Mouse (Mus musculus) forebrain, postnatal 0 days (tissue): ENCODE results near the gene Pxn. TPM values are rescaled to one million over a fixed set of nuclear protein-coding genes. Genes with fewer than 3 reads are reported as not detected.
A peak's percentile ranks its signal among the peaks of the same experiment; 100 is the strongest.

ENCODE experiments used
- ATAC-seq: fragments of 200-750 bp; cut with Nextera tagmentation; 2 replicates; pipeline ENCODE4 v1.8.0; 2017; ENCODE audit warnings: mild to moderate bottlenecking, moderate library complexity
- DNase-seq: peaks from one replicate; pipeline ENCODE4 v3.0.0-alpha.2; 2015
- H3K27ac ChIP-seq: fragments of 300-500 bp; sonication (generic); 2 replicates; pipeline ENCODE4 v1.5.1; 2014; ENCODE audit warnings: low read depth, mild to moderate bottlenecking, antibody characterized with exemption, low read length, moderate library complexity, mixed read lengths
- H3K27me3 ChIP-seq: fragments of 300-500 bp; sonication (generic); 2 replicates; pipeline ENCODE4 v1.6.1; 2014; ENCODE audit warnings: mild to moderate bottlenecking, low read length, mixed read lengths; ENCODE audit not compliant: insufficient read depth
- H3K36me3 ChIP-seq: fragments of 300-500 bp; sonication (generic); 2 replicates; pipeline ENCODE4 v1.6.1; 2014; ENCODE audit warnings: mild to moderate bottlenecking, moderate library complexity; ENCODE audit not compliant: insufficient read depth
- H3K4me1 ChIP-seq: fragments of 300-500 bp; sonication (generic); 2 replicates; pipeline ENCODE4 v1.6.1; 2014; ENCODE audit warnings: antibody characterized with exemption; ENCODE audit not compliant: insufficient read depth
- H3K4me2 ChIP-seq: fragments of 300-500 bp; sonication (generic); 2 replicates; pipeline ENCODE4 v1.6.1; 2014; ENCODE audit warnings: low read depth, mild to moderate bottlenecking, moderate library complexity
- H3K4me3 ChIP-seq: fragments of 300-500 bp; sonication (generic); 2 replicates; pipeline ENCODE4 v1.5.1; 2014; ENCODE audit warnings: low read depth, low read length, mixed read lengths
- H3K9ac ChIP-seq: fragments of 300-500 bp; sonication (generic); 2 replicates; pipeline ENCODE4 v1.6.1; 2014; ENCODE audit warnings: mild to moderate bottlenecking
- H3K9me3 ChIP-seq: fragments of 300-500 bp; sonication (generic); 2 replicates; pipeline ENCODE4 v1.6.1; 2016; ENCODE audit warnings: low read length
- CTCF ChIP-seq: sonication (generic); IDR thresholded peaks from 2 replicates; pipeline ENCODE4 v1.5.1; 2016; ENCODE audit warnings: antibody characterized with exemption, control low read depth, low read depth
- WGBS: fragments of 180-500 bp; shearing (Covaris S2); extraction: QIAGEN DNeasy Blood & Tissue Kit; methylation state at CpG from one replicate; pipeline ENCODE4 v1.1.7; 2014; 5-methylcytosine and 5-hydroxymethylcytosine counted together
- polyA plus RNA-seq: library from polyadenylated mRNA; unstranded; fragments of >200 nt; fragmentation: Nextera tagmentation; extraction: Ambion mirVana; gene quantifications from 2 replicates; pipeline ENCODE4 v1.2.1, GENCODE M21; 2015
- total RNA-seq: library from RNA; depleted of rRNA; stranded (reverse); fragments of >200 nt; gene quantifications from 2 replicates; pipeline ENCODE4 v1.2.3, GENCODE M21; 2014

The Pxn gene
- total and polyA plus RNA-seq, 2 experiments from 2014 or later: 14.8 to 29.8 TPM

GRCm38 (mm10) chr5:115551386-115551785 is 44.9 kb downstream of the Pxn start:
- no peak overlapping the region for H3K27ac ChIP-seq
- TF ChIP-seq CTCF: no peak

GRCm38 (mm10) chr5:115551799-115552198 is 45.3 kb downstream of the Pxn start:
- Histone ChIP-seq H3K4me1 (no peaks in the 10 kb centered on the region), H3K36me3 (peaks cover 35% of the 10 kb centered on the region), H3K9ac (no peak overlapping the region), H3K27ac (no peak overlapping the region), H3K9me3 (no peaks in the 10 kb centered on the region), H3K4me2 (no peak overlapping the region), H3K4me3 (no peak overlapping the region), H3K27me3 (no peaks in the 10 kb centered on the region)
- ATAC-seq: no peak
- no peak for TF ChIP-seq CTCF
- WGBS: 83% methylated on average over 13 of the region's 13 CpGs
- DNase-seq: no peak

More at GRCm38 (mm10) chr5:115551386-115551785, 44.9 kb downstream of the Pxn start:
- Histone ChIP-seq H3K9me3 (no peaks in the 10 kb centered on the region), H3K4me3 (no peak overlapping the region), H3K4me1 (no peaks in the 10 kb centered on the region), H3K36me3 (peaks cover 35% of the 10 kb centered on the region), H3K27me3 (no peaks in the 10 kb centered on the region), H3K4me2 (no peak overlapping the region), H3K9ac (no peak overlapping the region)
- ATAC-seq: no peak
- no peak for DNase-seq
- 76% methylated on average over 12 of the region's 12 CpGs for WGBS

GRCm38 (mm10) chr5:115553801-115554420 is 47.4 kb downstream of the Pxn start:
- Histone ChIP-seq H3K27ac (no peak overlapping the region), H3K4me3 (no peak overlapping the region), H3K9me3 (no peaks in the 10 kb centered on the region), H3K4me2 (no peak overlapping the region), H3K27me3 (no peaks in the 10 kb centered on the region), H3K36me3 (peaks cover 30% of the 10 kb centered on the region), H3K9ac (no peak overlapping the region), H3K4me1 (no peaks in the 10 kb centered on the region)
- no peak for DNase-seq
- ATAC-seq: no peak
- WGBS: 87% methylated on average over 33 of the region's 33 CpGs
- no peak for TF ChIP-seq CTCF

DNA sequence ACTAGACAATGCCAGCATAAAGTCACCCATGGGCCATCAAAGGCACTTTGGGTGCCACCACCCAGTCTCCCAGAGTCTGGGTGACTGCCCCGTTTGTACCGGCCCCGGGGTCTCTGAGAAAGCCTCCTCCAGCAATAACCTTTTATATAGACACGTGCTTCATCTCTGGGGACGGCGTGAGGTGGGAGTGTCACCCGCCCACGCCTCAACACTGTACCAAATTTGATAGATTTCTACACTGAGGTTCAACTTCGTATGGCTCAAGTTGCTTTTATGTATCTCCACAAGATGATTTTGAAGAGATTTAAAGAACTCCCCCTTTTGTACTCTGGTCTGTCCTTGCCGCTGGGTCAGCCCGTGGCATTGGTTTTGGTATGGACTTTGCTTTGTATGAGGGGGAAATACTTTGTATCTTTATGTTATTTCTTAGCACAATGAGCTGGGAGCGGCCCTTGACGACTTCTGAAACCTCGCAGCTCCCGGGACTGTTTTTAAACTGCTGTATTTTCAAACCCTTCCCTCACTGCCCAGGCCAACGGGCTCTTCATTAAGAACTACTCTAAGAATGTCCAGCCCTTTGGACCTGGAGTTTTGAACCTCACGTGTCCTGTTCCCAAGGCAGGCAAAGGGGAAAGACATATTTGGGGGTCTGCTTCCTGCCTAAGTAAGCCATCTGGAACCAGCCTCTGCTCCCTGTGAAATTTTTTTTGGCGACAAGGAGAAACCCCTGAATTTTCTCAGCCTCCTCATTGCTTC is 48.2 kb downstream of the Pxn start:
- Histone ChIP-seq H3K27ac (no peak overlapping the region), H3K4me3 (no peak overlapping the region), H3K9ac (no peak overlapping the region), H3K36me3 (peaks cover 25% of the 10 kb centered on the region), H3K4me1 (no peaks in the 10 kb centered on the region), H3K27me3 (no peaks in the 10 kb centered on the region), H3K9me3 (no peaks in the 10 kb centered on the region), H3K4me2 (no peak overlapping the region)
- DNase-seq (no peak), ATAC-seq (no peak)
- no peak for TF ChIP-seq CTCF
- 92% methylated on average over 18 of the region's 18 CpGs for WGBS

- no peak overlapping the region for H3K4me2 ChIP-seq
- H3K9me3 ChIP-seq: no peaks in the 10 kb centered on the region
- TF ChIP-seq CTCF: peak; percentile 97
- no peak overlapping the region for H3K9ac ChIP-seq
- ATAC-seq (no peak), DNase-seq (peak; percentile 84)
- no peaks in the 10 kb centered on the region for H3K27me3 ChIP-seq
- H3K4me3 ChIP-seq: no peak overlapping the region
- no peak overlapping the region for H3K27ac ChIP-seq
- H3K36me3 ChIP-seq: peaks cover 29% of the 10 kb centered on the region
- 11% methylated on average over 8 of the region's 8 CpGs for WGBS
- no peaks in the 10 kb centered on the region for H3K4me1 ChIP-seq
Observed at GRCm38 (mm10) chr5:115556217-115556616, 49.7 kb downstream of the Pxn start.

GRCm38 (mm10) chr5:115558182-115558794 is 51.8 kb downstream of the Pxn start:
- TF ChIP-seq CTCF: no peak
- no peak overlapping the region for H3K9ac ChIP-seq
- H3K36me3 ChIP-seq: peaks cover 36% of the 10 kb centered on the region
- 93% methylated on average over 14 of the region's 14 CpGs for WGBS
- no peaks in the 10 kb centered on the region for H3K9me3 ChIP-seq
- no peak overlapping the region for H3K4me2 ChIP-seq
- no peak overlapping the region for H3K4me3 ChIP-seq
- H3K27ac ChIP-seq: no peak overlapping the region
- DNase-seq (no peak), ATAC-seq (no peak)
- H3K4me1 ChIP-seq: no peaks in the 10 kb centered on the region
- H3K27me3 ChIP-seq: no peaks in the 10 kb centered on the region
